Mouse (Mus musculus): Measurements from ENCODE around the gene Ccdc173. TPM values are rescaled to one million over a fixed set of nuclear protein-coding genes. Genes with fewer than 3 reads are reported as not detected.

The Ccdc173 gene
- polyA plus RNA-seq, 1 experiment from 2014 or later: 0.50 TPM

DNA sequence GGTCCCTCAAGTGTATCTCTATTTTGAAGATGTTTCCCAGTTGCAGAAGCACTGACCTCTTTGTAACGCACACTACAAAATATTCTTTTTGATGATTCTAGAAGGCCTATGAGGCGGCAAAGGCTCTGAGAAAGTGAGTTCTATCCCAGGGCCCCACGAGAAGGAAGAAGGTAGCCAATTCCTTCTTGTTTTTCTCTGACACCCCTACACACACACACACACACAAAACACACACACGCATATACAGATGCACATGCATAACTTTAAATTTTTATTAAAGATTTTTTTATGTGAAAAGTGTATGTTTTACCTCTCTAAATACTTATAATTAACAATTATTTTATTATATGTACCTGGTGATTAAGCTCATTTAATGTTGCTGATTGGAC lies 75.8 kb downstream of the Ccdc173 start:
- Histone ChIP-seq H3K4me1 (replicated peaks; ENCODE audit: control insufficient read depth, insufficient read depth, low read length) (no peaks in the 10 kb centered on the region), H3K27ac (ENCODE audit: low read depth, low read length) (no peak overlapping the region), H3K4me2 (replicated peaks; ENCODE audit: low read depth) (peak overlapping the region; percentile 75), H3K4me3 (ENCODE audit: low read depth, low read length) (peak overlapping the region; percentile 58), H3K9ac (ENCODE audit: low read depth, low read length) (no peak overlapping the region), H3K9me3 (ENCODE audit: control insufficient read depth) (no peaks in the 10 kb centered on the region), H3K36me3 (ENCODE audit: control insufficient read depth, insufficient read depth) (no peaks in the 10 kb centered on the region), H3K27me3 (replicated peaks; ENCODE audit: control insufficient read depth, insufficient read depth, low read length) (no peaks in the 10 kb centered on the region)
- no peak for ATAC-seq
- 26% methylated on average over 4 of the region's 4 CpGs for WGBS
- TF ChIP-seq CTCF (IDR thresholded peaks at IDR 0.05; ENCODE audit: low read depth): no peak

DNA sequence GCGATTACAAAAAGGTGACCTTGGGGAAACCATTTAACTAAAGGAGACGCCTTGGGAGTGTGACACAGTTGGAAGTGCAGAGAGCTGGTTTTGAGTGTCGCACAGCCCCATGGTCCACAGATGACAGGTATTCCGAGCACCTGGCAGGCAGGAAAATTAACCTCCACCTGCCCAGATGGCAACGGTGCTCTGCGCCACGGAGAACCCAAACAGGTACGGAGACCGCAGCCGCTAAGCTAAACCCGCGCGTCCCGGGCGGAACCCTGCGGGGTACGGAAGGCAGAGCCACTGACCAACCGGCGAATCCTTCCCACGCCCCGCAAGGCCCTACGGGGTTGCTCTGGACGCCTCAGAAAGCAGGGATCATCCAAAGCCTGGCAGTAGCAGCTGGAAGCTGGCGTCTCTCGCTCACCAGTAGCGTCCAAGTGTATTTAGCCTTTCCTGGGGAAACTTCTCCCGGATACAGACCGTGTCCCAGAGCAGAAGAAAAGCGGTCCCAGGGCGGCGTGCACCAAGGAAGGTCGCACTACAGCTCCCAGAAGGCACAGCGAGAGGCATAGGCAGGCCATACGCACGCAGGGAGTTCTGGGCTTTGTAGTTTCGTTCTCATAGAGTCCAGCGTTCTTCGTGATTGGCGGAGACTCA lies 76.3 kb downstream of the Ccdc173 start, which contains the start of gene Fastkd1:
Fastkd1 (minus strand) TSS at position 536 of the 645 bp plus-strand sequence.
- Histone ChIP-seq H3K4me3 (ENCODE audit: low read depth, low read length) (peak within 1 kb of the TSS; percentile 58), H3K9ac (ENCODE audit: low read depth, low read length) (peak within 1 kb of the TSS; percentile 32; the same call in 1 of the 2 replicates), H3K27ac (ENCODE audit: low read depth, low read length) (no peak within 1 kb of the TSS; the same call in 1 of the 2 replicates), H3K27me3 (replicated peaks; ENCODE audit: control insufficient read depth, insufficient read depth, low read length) (no peaks in the 10 kb centered on the region), H3K9me3 (ENCODE audit: control insufficient read depth) (no peaks in the 10 kb centered on the region), H3K36me3 (ENCODE audit: control insufficient read depth, insufficient read depth) (no peaks in the 10 kb centered on the region), H3K4me2 (replicated peaks; ENCODE audit: low read depth) (peak within 1 kb of the TSS; percentile 75), H3K4me1 (replicated peaks; ENCODE audit: control insufficient read depth, insufficient read depth, low read length) (no peaks in the 10 kb centered on the region)
- WGBS: 0% methylated on average over 39 of the region's 39 CpGs
- TF ChIP-seq CTCF (IDR thresholded peaks at IDR 0.05; ENCODE audit: low read depth): no peak
- peak; percentile 97 for ATAC-seq

DNA sequence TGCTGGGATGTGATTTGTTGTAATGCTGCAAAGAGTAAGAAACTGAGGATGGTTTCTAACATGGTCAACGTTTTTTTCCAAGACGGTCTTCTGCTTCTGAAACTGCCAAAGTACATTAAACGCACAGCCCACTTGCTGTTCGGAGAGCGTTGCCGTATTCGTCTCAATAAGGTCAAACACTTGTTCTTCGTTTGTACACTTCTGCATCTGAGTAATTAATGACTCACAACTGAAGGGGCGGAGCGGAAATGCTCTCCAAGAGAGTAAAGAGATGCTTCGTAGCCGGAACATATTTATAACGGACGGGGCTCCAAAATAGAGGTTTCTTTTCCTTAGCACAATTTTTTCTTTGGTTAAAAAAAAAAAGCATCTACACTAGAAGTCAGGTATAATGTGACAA lies 77.2 kb downstream of the Ccdc173 start:
- Histone ChIP-seq H3K27ac (ENCODE audit: low read depth, low read length) (no peak overlapping the region), H3K27me3 (replicated peaks; ENCODE audit: control insufficient read depth, insufficient read depth, low read length) (no peaks in the 10 kb centered on the region), H3K9me3 (ENCODE audit: control insufficient read depth) (no peaks in the 10 kb centered on the region), H3K9ac (ENCODE audit: low read depth, low read length) (no peak overlapping the region), H3K36me3 (ENCODE audit: control insufficient read depth, insufficient read depth) (peaks cover 2% of the 10 kb centered on the region; the same call in 1 of the 2 replicates), H3K4me1 (replicated peaks; ENCODE audit: control insufficient read depth, insufficient read depth, low read length) (no peaks in the 10 kb centered on the region), H3K4me3 (ENCODE audit: low read depth, low read length) (no peak overlapping the region), H3K4me2 (replicated peaks; ENCODE audit: low read depth) (no peak overlapping the region)
- WGBS: 82% methylated on average over 14 of the region's 14 CpGs
- TF ChIP-seq CTCF (IDR thresholded peaks at IDR 0.05; ENCODE audit: low read depth): no peak
- no peak for ATAC-seq

Other genes starting within 250 kb of the Ccdc173 start
- 1.6 TPM in 2 replicates for gene Lrp2, start 203.5 kb downstream of the Ccdc173 start, polyA plus RNA-seq (2015; fragmentation: Nextera tagmentation; extraction: Ambion mirVana)
- gene Bbs5, start 142.4 kb downstream of the Ccdc173 start, polyA plus RNA-seq (2015; fragmentation: Nextera tagmentation; extraction: Ambion mirVana): 5.0 and 6.1 TPM in 2 replicates
- gene Klhl41, start 119.5 kb downstream of the Ccdc173 start, polyA plus RNA-seq (2015; fragmentation: Nextera tagmentation; extraction: Ambion mirVana): 0.07 TPM in 1 of 2 replicates, not detected in the other
- gene Fastkd1, start 76.1 kb downstream of the Ccdc173 start, polyA plus RNA-seq (2015; fragmentation: Nextera tagmentation; extraction: Ambion mirVana): 3.7 and 3.8 TPM in 2 replicates
- 104 and 116 TPM in 2 replicates for gene Ppig, start 67.0 kb downstream of the Ccdc173 start, polyA plus RNA-seq (2015; fragmentation: Nextera tagmentation; extraction: Ambion mirVana)
- gene Phospho2, start within 50 bp of the Ccdc173 start, polyA plus RNA-seq (2015; fragmentation: Nextera tagmentation; extraction: Ambion mirVana): 23.8 and 26.0 TPM in 2 replicates
- 17.3 and 21.3 TPM in 2 replicates for gene Klhl23, start 32.4 kb upstream of the Ccdc173 start, polyA plus RNA-seq (2015; fragmentation: Nextera tagmentation; extraction: Ambion mirVana)
- 189 and 192 TPM in 2 replicates for gene Ssb, start 72.0 kb upstream of the Ccdc173 start, polyA plus RNA-seq (2015; fragmentation: Nextera tagmentation; extraction: Ambion mirVana)
- gene Mettl5, start 96.0 kb upstream of the Ccdc173 start, polyA plus RNA-seq (2015; fragmentation: Nextera tagmentation; extraction: Ambion mirVana): 24.6 and 26.9 TPM in 2 replicates
- 9.6 and 10.8 TPM in 2 replicates for gene Ubr3, start 107.7 kb upstream of the Ccdc173 start, polyA plus RNA-seq (2015; fragmentation: Nextera tagmentation; extraction: Ambion mirVana)
- not detected in 2 replicates for gene Myo3b, start 249.6 kb upstream of the Ccdc173 start, polyA plus RNA-seq (2015; fragmentation: Nextera tagmentation; extraction: Ambion mirVana)

Data from intestine, postnatal 0 days (tissue).